Mouse (Mus musculus) stomach, postnatal 0 days (tissue): ENCODE results near the gene Metap1.

Experiments
- CTCF ChIP-seq: IDR thresholded peaks from 2 replicates; pipeline ENCODE4 v1.5.1; 2016; ENCODE audit warnings: antibody characterized with exemption, low read depth, mild to moderate bottlenecking, moderate library complexity
- EP300 ChIP-seq: optimal IDR thresholded peaks from 2 replicates; pipeline ENCODE3; 2016; ENCODE audit warnings: antibody characterized with exemption

- TF ChIP-seq CTCF (no peak), EP300 (no peak)
Observed at GRCm38 (mm10) chr3:138415121-138415690, 74.1 kb downstream of the Metap1 start, which contains the start of gene Adh4.
